25 mouse cellular contexts compared by ENCODE assay signal in genomic region chr13:37625532-37626235, GRCm38 (mm10).
DNase-seq lines count a peak whose midpoint lies in the region; ATAC-seq and TF ChIP-seq lines count a peak whose summit lies in the region.
"Had no signal": no experiment of that assay in that cellular context is flagged by ENCODE, and none has a peak within 500 bp of the region (broad histone marks: within the 10 kb centered on the region; RNA-seq: fewer than 3 reads in every experiment).

No protein-coding gene starts in this region.

- H3K9me3 ChIP-seq in liver, embryonic 14.5 days (ENCODE audit: control insufficient read depth, low read length): no peaks in the 10 kb centered on the region
- no peaks in the 10 kb centered on the region for H3K9me3 ChIP-seq in liver, postnatal 0 days (ENCODE audit: low read length)
- H3K9me3 ChIP-seq: embryonic facial prominence, embryonic 12.5 days; embryonic facial prominence, embryonic 15.5 days; heart, embryonic 10.5 days; heart, embryonic 13.5 days; hindbrain, embryonic 12.5 days; hindbrain, embryonic 15.5 days had no signal

- ATAC-seq in liver, embryonic 14.5 days (ENCODE audit: insufficient read depth): peak; percentile 64
- ATAC-seq in liver, postnatal 0 days: peak; percentile 94
- ATAC-seq: activated CD4-positive, CD25-positive, alpha-beta regulatory T cell, adult 4 months; forebrain, embryonic 14.5 days; forebrain, postnatal 0 days had no signal

- no peak for TF ChIP-seq EP300 in liver, embryonic 14.5 days (IDR thresholded peaks at IDR 0.05; ENCODE audit: low read depth)
- TF ChIP-seq EP300 in liver, postnatal 0 days (IDR thresholded peaks at IDR 0.05; ENCODE audit: low read depth): peak; percentile 63; the same call in 1 of the 2 replicates

- H3K27ac ChIP-seq in testis, adult 2 months (ENCODE audit: control insufficient read depth, insufficient read depth, low read depth, low read length): no peak overlapping the region
- no peak overlapping the region for H3K27ac ChIP-seq in liver, embryonic 14.5 days
- H3K27ac ChIP-seq in liver, postnatal 0 days (ENCODE audit: low read depth): peak overlapping the region; percentile 86
- H3K27ac ChIP-seq: embryonic facial prominence, embryonic 12.5 days; embryonic facial prominence, embryonic 15.5 days; gastrocnemius, adult 2 months; heart, adult 2 months; heart, embryonic 10.5 days; heart, embryonic 13.5 days; hindbrain, embryonic 12.5 days; hindbrain, embryonic 15.5 days had no signal

- H3K9ac ChIP-seq in liver, embryonic 14.5 days (replicated peaks): no peak overlapping the region
- H3K9ac ChIP-seq in liver, postnatal 0 days (replicated peaks): no peak overlapping the region
- H3K9ac ChIP-seq: embryonic facial prominence, embryonic 12.5 days; embryonic facial prominence, embryonic 15.5 days; forebrain, postnatal 0 days; heart, embryonic 13.5 days; hindbrain, embryonic 12.5 days; hindbrain, embryonic 15.5 days had no signal

- no peak for TF ChIP-seq CTCF in testis, adult 2 months (IDR thresholded peaks at IDR 0.05; ENCODE audit: control insufficient read depth, insufficient read depth, insufficient replicate concordance, low read depth, low read length)
- no peak for TF ChIP-seq CTCF in liver, embryonic 14.5 days (IDR thresholded peaks at IDR 0.05; ENCODE audit: low read depth)
- TF ChIP-seq CTCF in liver, postnatal 0 days (IDR thresholded peaks at IDR 0.05; ENCODE audit: low read depth): no peak

- peak overlapping the region; percentile 0 for H3K4me3 ChIP-seq in testis, adult 2 months (ENCODE audit: control insufficient read depth, low read depth, low read length)
- H3K4me3 ChIP-seq in liver, embryonic 14.5 days (ENCODE audit: insufficient read depth in 1 of 2, low read depth in 2 of 2, low read length in 2 of 2): no peak overlapping the region
- no peak overlapping the region for H3K4me3 ChIP-seq in liver, postnatal 0 days (ENCODE audit: low read depth, low read length)
- H3K4me3 ChIP-seq: embryonic facial prominence, embryonic 12.5 days; embryonic facial prominence, embryonic 15.5 days; gastrocnemius, adult 2 months; heart, adult 2 months; heart, embryonic 10.5 days; heart, embryonic 13.5 days; hindbrain, embryonic 12.5 days; hindbrain, embryonic 15.5 days had no signal

- intact Hi-C loops in heart, postnatal 14 days (cut with DNase I): no loop called here

- H3K4me1 ChIP-seq in testis, adult 2 months (ENCODE audit: control insufficient read depth, insufficient read depth, low read length): no peaks in the 10 kb centered on the region
- H3K4me1 ChIP-seq in liver, embryonic 14.5 days (replicated peaks; ENCODE audit: control insufficient read depth in 2 of 2, insufficient read depth in 2 of 2, low read length in 1 of 2): peaks cover 0 to 6% of the 10 kb centered on the region in 2 experiments; a peak in 2 of 4 replicates
- peaks cover 27% of the 10 kb centered on the region for H3K4me1 ChIP-seq in liver, postnatal 0 days (ENCODE audit: insufficient read depth)
- H3K4me1 ChIP-seq: embryonic facial prominence, embryonic 12.5 days; hindbrain, embryonic 12.5 days; hindbrain, embryonic 15.5 days had no signal

- no peaks in the 10 kb centered on the region for H3K36me3 ChIP-seq in testis, adult 2 months (ENCODE audit: control insufficient read depth, insufficient read depth, low read length)
- no peaks in the 10 kb centered on the region for H3K36me3 ChIP-seq in liver, embryonic 14.5 days (replicated peaks; ENCODE audit: control insufficient read depth, insufficient read depth, low read depth)
- no peaks in the 10 kb centered on the region for H3K36me3 ChIP-seq in liver, postnatal 0 days (replicated peaks; ENCODE audit: insufficient read depth, low read length)
- H3K36me3 ChIP-seq: embryonic facial prominence, embryonic 12.5 days; embryonic facial prominence, embryonic 15.5 days; heart, embryonic 10.5 days; heart, embryonic 13.5 days; hindbrain, embryonic 12.5 days; hindbrain, embryonic 15.5 days had no signal

- DNase-seq in heart, adult 11 months: peak; percentile 75
- no peak for DNase-seq in heart, postnatal 14 days
- no peak for DNase-seq in testis, postnatal 10 days (ENCODE audit: low spot score)
- peak in 1 of 3 experiments; percentile 22 for DNase-seq in liver, embryonic 14.5 days (ENCODE audit: low read depth in 3 of 3, low spot score in 3 of 3)
- peak; percentile 39 for DNase-seq in liver, postnatal 0 days
- no peak for DNase-seq in gastrocnemius, postnatal 25 days
- no peak for DNase-seq in left cerebral cortex, adult 8-10 months (ENCODE audit: low spot score in 2 of 2)
- DNase-seq: adrenal gland, adult 8-10 months; adrenal gland, postnatal 25 days; cerebellum, adult 18-20 months; cerebellum, adult 9-10 months; cerebellum, postnatal 14 days; forebrain, postnatal 0 days; gastrocnemius, adult 2 months; gastrocnemius, postnatal 14 days; heart, adult 2 months had no signal

- WGBS in liver, embryonic 14.5 days (ENCODE audit: insufficient replicate concordance): 50% methylated on average over 13 of the region's 13 CpGs
- 50% methylated on average over 13 of the region's 13 CpGs for WGBS in liver, postnatal 0 days (ENCODE audit: insufficient replicate concordance)

- H3K27me3 ChIP-seq in testis, adult 2 months (ENCODE audit: control insufficient read depth, insufficient read depth, low read length): no peaks in the 10 kb centered on the region
- no peaks in the 10 kb centered on the region for H3K27me3 ChIP-seq in liver, embryonic 14.5 days (ENCODE audit: control insufficient read depth, insufficient read depth, low read length)
- H3K27me3 ChIP-seq in liver, postnatal 0 days (ENCODE audit: insufficient read depth, low read length): no peaks in the 10 kb centered on the region
- H3K27me3 ChIP-seq: embryonic facial prominence, embryonic 12.5 days; embryonic facial prominence, embryonic 15.5 days; heart, embryonic 13.5 days; hindbrain, embryonic 12.5 days; hindbrain, embryonic 15.5 days had no signal

- no peak for TF ChIP-seq POLR2A in testis, adult 2 months (IDR thresholded peaks at IDR 0.05; ENCODE audit: control insufficient read depth, low read depth, low read length)

- H3K4me2 ChIP-seq in liver, embryonic 14.5 days (ENCODE audit: low read depth): no peak overlapping the region
- H3K4me2 ChIP-seq in liver, postnatal 0 days (ENCODE audit: low read depth, low read length): peak overlapping the region; percentile 33; the same call in 1 of the 2 replicates
- H3K4me2 ChIP-seq: embryonic facial prominence, embryonic 12.5 days; embryonic facial prominence, embryonic 15.5 days; heart, embryonic 13.5 days; hindbrain, embryonic 12.5 days; hindbrain, embryonic 15.5 days had no signal

Comparison
In these comparisons a context has a peak if more than half of its experiments do, and no peak if none do; other contexts are left out.
1. DNase-seq: peak in heart, adult 11 months (single experiment) and liver, postnatal 0 days (single experiment); none in heart, postnatal 14 days (0 of 2), testis, postnatal 10 days (single experiment), gastrocnemius, postnatal 25 days (single experiment) and left cerebral cortex, adult 8-10 months (0 of 2).